Mouse (Mus musculus) erythroblast, adult 5-6 weeks (primary cell): ENCODE measurements around the gene Polr1e. TPM values are rescaled to one million over a fixed set of nuclear protein-coding genes. Genes with fewer than 3 reads are reported as not detected.
"Not testable (repeated sequence)": the region's sequence is repeated elsewhere in the genome, so short reads cannot be mapped to it uniquely, and the experiment has no call there.

Experiments
- ATAC-seq: replicated peaks from 2 replicates; pipeline ENCODE4 v1.8.0; 2016; ENCODE audit warnings: moderate number of reproducible peaks, mild to moderate bottlenecking, moderate TSS enrichment, inconsistent platforms; ENCODE audit not compliant: poor library complexity, low FRiP score, severe bottlenecking
- total RNA-seq, 2 experiments: library from RNA; stranded (forward) in 1 of 2; stranded (reverse) in 1 of 2; fragments of 150-400 nt in 1 of 2; fragments of 200-764, 138-1000 nt in 1 of 2; gene quantifications; 2 replicates each; pipeline versions ENCODE4 v1.2.3 to v1.2.4; 2015 to 2017; ENCODE audit warnings: low replicate concordance in 2 of 2

The Polr1e gene
- total RNA-seq, 2 experiments from 2014 or later = 9.8 to 17.9 TPM

- no peak for ATAC-seq
Measured at GRCm38 (mm10) chr4:44998071-44998470, 20.3 kb upstream of the Polr1e start.

DNA sequence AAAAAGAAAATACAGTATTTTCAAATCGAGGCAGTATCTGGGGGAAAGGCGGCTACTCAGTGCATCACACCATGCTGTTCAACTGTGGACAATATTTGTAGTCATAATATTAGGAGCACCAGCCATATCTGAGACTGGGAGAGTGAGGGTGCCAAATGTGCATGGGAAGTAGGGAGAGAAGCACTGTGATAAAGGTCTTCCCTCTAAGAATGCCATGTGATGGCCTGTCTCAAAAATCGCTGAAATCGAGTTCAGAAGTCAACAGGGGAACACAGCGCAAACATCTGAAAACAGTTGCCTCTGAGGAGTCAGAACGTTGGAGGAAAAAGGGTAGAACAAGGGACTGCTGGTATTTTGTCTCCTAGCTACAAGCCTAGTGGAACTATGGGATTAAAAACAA is 18.4 kb upstream of the Polr1e start:
- ATAC-seq = no peak

GRCm38 (mm10) chr4:45005452-45005851 is 12.9 kb upstream of the Polr1e start:
- no peak for ATAC-seq

GRCm38 (mm10) chr4:45010806-45011415 is 7.5 kb upstream of the Polr1e start:
- ATAC-seq = no peak

DNA sequence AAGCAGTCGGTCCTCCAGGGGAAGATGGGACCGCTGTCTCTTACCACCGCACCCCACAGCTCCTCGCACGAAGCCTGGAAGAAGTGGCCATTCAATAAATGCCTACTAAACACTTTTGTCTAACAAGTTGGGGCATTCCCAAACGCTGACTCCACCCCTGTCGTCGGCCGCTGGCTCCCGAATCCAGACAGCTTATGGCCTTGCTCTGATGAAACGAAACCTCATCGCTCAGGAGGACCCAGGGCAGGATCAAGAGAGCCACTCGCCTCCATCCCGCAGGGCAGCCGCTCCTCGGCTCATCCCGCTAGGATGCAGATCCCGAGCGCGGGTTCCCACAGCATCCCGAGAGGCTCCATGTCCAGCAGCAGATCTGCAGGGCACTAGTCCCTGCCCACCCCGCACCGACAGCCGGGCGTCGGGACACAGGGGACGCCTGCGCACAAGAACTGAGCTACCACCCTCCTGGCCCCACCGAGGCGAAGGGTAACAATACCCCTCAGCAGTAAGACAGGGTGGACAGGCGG is 6.7 kb upstream of the Polr1e start:
- peak; percentile 41 for ATAC-seq

GRCm38 (mm10) chr4:45012105-45012975 is 6.0 kb upstream of the Polr1e start, which contains the start of gene Zbtb5:
Zbtb5 (minus strand) TSS chr4:45012412.
- ATAC-seq = peak; percentile 87

GRCm38 (mm10) chr4:45013031-45013431 is 5.4 kb upstream of the Polr1e start:
- ATAC-seq = no peak

DNA sequence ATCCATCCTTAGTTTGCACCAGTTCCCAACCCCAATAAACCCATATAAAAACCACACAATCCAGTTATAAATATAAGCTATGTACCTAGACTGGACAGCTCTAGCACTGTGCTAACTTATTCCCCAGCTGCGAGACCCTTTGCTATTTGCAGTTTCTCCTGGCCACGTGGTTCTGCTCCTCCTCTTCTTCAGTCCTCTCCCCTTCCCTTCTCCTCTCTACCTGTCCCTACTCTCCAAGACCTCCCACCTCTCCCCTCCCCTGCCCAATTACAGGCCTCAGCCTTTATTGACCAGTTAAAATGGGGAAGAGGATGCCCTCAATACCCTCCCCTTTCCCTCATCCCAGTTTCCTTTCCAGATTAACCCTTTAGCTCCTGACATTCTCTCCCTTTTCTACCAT is 4.8 kb upstream of the Polr1e start:
- ATAC-seq = no peak

- ATAC-seq = no peak
Measured at GRCm38 (mm10) chr4:45015615-45016014, 2.8 kb upstream of the Polr1e start.

DNA sequence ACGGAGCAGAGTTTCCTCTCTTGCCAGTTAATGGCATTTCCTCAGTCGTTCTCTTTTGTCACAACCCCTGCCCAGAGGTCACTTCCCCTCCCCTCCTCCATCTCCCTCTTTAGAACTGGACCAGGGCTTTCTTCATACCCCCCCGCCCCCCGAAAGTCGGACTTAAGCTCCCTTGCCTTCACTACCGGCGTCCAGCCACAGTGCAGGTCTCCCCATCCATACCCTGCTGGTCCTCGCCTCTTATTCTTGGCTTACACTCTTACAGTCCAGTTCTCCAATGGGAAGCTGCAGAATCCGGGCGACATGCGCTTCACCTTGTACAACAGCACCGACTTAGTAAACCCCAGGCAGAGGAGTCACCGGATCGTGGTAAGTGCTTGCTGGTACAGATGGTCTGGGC is 626 bp downstream of the Polr1e start:
- no peak for ATAC-seq

- ATAC-seq = no peak
Measured at GRCm38 (mm10) chr4:45026459-45026858, 8.1 kb downstream of the Polr1e start.

DNA sequence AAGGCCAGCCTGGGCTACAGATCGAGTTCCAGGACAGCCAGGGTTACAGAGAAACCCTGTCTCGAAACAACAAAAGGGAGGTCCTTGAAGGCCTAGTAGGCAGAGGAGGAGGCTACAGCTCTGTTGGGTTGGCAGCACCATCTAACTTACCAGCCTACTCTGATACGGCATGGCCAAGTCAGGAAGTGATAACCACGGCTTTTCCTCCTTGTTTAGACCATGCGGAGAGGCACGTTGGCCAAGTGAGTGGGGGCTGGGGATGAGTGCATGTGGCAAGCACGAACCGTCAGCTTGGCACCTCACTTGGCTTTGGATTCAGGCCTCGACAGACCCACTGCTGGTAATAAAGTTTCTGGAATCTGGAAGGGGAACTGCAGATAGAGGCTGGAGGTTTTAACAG is 14.2 kb downstream of the Polr1e start:
- no peak for ATAC-seq

DNA sequence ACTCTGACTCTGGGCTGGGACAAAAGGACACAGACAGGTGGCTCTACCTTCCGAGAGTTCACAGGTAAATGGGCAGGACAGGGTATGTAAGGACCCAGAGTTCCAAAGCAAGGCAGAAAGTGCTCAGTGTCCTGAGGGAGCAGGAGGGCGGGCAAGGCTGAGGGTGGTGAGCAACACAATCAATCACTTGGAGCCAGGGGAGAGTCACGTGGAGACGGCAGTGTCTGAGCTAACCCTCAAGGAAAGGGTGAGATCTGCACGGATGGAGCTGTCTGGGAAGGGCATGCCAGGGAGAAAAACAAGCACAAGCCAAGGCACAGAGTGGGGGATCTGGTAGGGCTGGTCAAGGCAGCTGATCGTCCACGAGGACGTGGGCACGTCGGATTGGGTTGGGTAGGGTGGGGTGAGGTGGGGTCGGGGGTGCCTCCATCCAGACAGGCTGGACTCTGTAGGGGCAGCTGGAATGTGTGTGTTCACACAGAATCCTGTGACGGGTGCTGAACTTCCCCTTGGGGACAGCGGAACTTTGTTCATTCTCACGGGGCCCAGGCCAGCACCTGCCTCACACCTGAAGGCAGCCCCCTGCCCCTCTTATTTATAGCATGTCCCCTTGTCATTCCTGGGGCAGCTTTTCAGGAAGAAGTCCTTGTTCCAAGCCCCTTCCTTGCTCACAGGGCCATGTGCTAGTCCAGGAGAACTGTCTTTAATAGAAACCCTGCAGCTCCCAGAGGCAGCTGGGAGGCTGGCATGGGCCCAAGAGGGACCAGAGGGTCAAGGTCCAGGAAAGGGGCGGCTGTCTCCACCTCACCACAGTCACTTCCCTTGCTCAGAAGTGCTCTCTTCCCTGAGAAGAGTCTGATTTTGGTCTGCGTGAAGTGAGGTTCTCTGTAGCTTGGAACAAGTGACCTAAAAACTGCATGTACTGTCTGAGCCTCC is 16.6 kb downstream of the Polr1e start:
- ATAC-seq = no peak

GRCm38 (mm10) chr4:45036048-45036447 is 17.7 kb downstream of the Polr1e start:
- no peak for ATAC-seq

- no peak for ATAC-seq
Measured at GRCm38 (mm10) chr4:45036571-45036970, 18.2 kb downstream of the Polr1e start.

DNA sequence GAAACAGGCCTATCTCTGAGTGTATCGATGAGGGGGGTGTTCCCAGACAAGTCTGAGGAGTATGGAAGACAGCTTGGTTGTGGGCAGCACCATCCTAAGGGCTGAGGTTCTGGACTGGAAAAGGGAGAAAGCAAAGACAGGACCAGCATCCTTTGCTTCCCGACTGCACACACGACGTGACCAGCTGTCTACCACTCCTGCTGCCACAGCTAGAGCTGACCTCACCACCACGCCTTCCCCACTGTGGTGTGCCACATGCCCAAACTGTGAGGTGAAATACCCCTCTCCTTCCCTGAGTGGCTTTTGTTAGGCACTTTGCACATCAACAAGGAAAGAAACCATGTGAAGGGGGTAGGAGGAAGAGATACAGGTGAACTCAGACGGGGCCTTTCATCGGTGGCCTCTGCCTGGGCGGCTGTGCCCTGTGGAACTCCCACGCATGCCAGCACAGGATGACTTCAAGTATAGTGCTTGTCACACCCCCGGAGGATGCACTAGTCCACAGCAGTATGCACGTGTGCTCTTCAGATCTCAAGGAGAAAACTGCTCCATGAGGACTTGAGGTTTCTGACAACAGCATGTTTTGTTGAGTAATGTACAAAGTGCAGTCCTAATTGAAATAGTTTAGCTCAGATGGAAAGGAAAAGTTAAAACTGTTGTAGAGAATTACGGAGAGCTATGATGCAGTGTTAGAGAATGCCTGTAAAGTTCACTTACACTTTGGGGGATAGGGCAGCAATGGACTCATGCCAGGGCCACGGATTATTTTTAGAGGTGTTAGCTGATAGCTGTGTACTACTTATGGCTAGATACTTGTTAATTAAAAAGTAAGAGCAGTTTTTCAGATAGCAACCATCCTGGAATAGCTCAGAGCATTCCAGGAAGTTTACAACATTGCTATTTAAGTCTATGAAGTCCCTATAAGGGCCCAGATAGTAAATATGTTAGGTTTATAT is 19.4 kb downstream of the Polr1e start:
- no peak for ATAC-seq

DNA sequence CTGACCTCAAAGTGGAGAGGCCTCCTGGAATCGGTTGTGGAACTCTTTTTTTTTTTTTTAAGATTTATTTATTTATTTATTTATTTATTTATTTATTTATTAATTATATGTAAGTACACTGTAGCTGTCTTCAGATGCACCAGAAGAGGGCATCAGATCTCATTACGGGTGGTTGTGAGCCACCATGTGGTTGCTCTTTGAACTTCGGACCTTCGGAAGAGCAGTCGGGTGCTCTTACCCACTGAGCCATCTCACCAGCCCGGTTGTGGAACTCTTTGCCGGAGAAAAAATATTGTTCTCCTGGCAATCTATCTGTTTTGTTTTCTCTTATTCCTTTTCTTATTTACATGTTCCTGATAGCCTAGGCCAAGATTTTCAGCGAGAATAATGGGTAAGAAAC is 20.5 kb downstream of the Polr1e start:
- not testable (repeated sequence) for ATAC-seq

- not testable (repeated sequence) for ATAC-seq
Measured at GRCm38 (mm10) chr4:45039546-45039945, 21.2 kb downstream of the Polr1e start.

GRCm38 (mm10) chr4:45040795-45041194 is 22.4 kb downstream of the Polr1e start:
- ATAC-seq = no peak
